Mouse (Mus musculus): ENCODE measurements around the gene Ugt1a9.
"Not testable (repeated sequence)": the region's sequence is repeated elsewhere in the genome, so short reads cannot be mapped to it uniquely, and the experiment has no call there.

The Ugt1a9 gene

DNA sequence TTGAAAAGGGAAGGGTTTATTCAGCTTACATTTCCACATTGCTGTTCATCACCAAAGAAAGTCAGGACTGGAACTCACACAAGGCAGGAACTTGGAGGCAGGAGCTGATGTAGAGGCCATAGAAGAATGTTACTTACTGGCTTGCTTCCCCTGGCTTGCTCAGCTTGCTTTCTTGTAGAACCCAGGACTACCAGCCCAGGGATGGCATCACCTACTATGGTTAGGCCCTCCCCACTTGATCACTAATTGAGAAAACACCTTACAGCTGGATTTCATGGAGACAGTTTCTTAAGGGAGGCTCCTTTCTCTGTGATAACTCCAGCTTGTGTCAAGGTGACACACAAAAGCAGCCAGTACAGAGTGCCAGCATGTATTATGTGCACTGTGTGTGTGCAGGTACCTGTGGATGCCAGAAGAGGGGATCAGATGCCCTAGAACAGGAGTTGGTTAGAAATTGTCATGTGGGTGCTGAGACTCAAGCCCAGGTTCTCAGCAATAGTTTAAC, 152.5 kb downstream of the Ugt1a9 start:
- DNase-seq = not testable (repeated sequence)

DNA sequence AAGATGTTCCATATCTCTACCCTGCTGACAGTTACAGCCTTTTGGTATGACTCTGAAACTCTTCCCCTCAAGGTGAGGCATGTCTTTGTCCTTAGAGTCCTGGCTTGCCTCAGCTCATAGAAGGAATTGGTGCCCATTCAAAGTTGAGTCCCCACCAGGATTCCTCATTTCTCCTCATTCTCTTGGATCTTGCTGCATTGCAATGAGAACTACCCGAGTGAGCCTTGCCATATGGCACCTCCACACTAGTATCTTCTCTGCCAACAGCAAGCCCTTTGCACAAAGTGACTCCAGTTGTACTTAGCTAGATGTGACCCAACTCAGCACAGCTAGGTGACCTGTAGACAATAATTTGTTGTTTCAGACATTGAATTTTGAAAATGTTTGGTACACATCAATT, 153.0 kb downstream of the Ugt1a9 start:
- peak in 1 of 2 experiments; percentile 3 for DNase-seq

DNA sequence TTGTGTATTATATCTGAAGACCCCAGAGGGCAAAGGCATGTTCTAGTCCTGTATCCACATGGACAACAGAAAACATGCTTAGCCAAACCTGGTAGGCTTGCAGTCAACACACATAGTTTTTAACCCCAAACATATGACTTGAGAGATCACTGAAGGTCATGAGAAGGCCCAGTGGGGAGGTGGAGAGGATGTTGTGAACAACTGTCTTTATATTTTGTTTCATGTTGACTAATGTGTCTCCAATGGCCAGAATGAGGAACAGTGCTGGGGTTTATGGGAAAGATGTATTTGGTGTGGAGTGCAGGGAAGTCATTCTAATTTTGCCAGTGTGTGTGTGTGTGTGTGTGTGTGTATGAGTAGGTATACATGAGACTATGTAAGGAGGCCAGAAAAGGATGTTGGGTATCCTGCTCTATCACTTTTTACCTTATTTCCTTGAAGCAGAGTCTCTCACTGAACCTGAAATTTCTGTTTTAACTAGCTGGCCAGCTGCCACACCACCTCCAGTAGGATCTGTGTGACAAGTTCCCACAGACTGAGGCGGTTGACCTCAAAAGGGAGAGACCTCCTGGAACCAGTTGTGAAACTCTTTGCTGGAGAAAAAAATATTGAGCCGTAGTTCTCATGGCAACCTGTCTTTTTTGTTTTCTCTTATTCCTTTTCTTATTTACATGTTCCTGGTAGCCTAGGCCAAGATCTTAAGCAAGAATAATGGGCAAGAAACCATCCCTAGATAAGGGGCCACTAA, 153.6 kb downstream of the Ugt1a9 start:
- DNase-seq = peak in 1 of 2 experiments; percentile 3

DNA sequence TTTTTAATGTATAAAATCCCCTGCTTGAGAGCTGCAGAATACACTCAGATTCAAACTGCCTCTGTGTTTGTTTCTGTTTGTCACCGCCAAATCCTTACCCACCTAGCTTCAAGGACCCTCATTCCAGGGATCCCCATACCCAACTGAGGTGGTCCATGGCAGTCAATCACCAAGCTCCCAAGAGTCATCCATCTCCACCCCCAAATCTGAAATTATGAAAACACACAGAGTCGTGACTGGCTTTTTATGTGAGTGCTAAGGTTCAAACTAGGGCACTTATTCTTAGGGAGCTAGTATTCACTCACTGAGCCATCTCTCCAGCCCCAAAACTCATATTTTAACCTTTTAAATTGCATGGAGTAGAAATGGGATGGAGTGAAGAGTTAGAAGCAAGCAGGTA, 154.7 kb downstream of the Ugt1a9 start:
- DNase-seq = not testable (repeated sequence)

DNA sequence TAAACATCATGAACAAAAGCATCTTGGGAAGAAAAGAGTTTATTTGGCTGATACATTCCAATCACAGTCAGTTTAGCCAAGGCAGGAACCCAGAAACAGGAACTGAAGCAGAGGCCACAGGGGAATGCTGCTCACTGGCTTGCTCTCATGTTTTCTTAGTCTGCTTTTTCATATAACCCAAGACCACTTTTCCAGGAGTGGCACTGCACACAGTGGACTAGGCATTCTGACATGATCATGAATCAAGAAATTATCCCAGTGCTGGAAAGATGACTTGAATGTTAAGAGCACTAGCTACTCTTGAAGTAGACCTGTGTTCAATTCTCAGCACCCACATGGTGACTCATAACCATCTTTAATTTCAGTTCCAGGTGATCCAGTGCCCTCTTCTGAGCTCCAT, 155.1 kb downstream of the Ugt1a9 start:
- no peak for DNase-seq

DNA sequence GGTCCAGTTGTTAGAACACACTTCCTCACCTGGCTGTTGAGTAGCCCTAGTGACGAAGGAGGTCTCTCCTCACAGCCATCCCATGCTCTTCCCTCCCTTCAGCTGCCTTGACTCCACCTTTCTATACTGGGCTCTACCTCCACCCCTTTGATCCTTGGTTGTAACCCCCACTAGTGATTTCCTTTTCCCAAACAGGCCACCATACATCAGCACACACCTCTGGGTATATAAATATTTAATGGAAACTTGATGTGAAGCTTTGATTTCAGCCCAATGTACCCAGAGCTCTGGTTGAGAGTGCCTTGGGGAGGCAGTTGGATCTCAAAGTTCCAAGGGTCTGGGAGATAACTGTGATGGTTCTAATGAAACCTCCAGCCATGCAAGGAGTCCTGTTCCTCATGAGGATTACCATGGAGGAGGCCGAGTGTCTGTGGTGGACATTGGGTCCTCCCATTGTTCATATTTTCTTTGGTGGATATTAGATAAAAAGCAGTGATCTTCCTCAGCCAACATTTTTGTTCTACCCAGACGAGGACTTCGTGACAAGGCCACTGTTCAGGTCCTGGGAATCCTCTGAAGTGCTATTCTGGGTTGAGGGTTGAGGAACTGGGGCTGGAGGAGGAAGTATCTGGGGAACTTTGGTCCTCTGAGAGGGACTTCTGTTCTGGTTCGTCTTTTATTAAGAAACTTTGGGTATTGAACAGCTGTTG, 156.2 kb downstream of the Ugt1a9 start, which contains the start of gene Mroh2a:
TSS of gene Mroh2a (plus strand) at position 317 of the 710 bp plus-strand sequence.
- DNase-seq = no peak

DNA sequence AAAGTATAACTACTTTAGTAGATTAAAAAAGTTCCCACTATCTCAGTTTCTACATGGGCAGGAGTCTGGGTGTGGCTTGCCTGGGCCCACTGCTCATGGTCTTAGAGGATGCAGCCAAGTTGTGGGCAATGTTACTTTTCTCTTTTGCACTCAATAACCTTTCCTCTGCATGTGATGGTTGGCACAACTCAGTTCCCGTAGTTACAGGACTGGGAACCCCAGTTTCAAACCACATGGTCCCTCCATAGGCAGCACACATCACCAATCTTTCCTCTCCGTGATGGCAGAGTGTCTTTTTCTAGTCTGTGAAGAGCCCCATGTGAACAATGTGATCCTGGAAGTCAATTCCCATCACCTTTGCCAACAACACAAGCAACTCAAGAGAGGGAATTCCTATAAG, 156.9 kb downstream of the Ugt1a9 start:
- peak in 1 of 2 experiments; percentile 1 for DNase-seq

DNA sequence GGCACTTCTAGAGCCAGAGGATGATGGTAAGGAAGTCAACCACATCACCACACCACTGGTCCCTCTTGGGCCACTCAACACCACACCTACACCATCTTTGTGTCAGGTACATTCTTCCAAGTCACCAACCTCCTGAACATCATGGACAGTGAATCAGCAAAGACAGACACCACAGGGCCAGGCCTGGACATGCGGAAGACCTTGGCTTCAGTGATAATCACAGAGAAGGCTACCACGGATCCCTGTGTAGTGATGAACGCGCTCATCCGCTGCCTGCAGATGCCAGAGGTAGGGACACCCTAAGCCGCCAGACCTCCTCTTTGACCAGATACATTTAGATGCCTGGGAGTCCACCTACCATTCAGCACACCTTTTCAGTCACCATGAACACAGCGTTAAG, 157.5 kb downstream of the Ugt1a9 start:
- no peak for DNase-seq

DNA sequence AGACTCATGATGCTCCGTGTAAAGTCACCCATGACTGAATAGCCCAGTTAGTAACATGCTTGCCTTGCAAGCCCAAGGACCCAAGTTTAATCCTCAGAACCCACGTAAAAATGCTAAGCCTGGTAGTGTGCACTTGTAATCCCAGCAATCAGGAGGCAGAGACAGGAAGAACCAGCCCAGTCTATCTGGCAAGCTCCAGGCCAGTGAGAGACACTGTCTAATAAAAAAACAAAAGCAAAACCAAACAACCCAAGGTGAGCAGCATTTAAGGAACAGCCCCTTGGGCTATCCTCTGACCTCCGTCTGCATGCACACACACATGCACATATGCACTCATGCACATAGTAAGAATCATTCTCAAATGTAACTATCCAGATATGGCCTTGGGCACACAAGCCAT, 159.0 kb downstream of the Ugt1a9 start:
- DNase-seq = no peak

DNA sequence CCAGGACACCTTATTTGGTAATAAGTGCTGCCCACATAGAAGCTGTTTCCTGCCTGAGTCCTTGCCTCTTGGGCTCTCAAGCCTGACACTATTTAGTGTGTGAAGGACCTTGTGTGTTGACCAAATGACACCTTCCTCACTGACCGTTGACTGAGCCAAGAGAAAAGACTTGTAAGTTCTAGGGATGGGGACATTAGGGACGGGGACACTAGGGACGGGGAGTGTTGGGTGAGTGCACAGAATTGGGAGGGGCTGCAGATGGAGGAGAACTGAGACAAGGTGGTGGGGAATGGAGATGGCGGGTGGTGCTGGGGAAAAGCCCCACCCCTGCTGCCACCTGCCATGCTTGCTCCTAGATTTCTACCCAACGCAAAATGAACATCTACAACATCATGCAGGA, 159.4 kb downstream of the Ugt1a9 start:
- peak in 1 of 2 experiments; percentile 10 for DNase-seq

DNA sequence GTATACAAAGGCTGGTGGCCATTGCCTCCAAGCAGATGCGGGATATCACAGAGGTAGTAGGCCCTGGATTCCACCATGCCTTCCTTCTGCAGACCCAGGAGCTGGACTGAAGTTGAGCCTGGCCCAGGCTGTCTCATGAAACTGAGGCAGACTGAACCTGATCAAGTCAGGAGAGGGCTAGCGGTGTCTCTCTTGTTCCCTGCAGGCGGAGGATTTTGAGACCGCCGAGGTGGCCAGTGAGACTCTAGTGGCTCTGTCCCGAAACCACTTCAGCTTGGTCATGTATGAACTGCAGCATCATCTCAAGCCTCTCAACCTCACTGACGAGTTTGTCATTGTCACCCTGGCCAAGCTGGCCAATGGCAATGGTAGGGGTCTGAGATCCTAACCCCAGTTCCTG, 159.8 kb downstream of the Ugt1a9 start:
- no peak for DNase-seq

DNA sequence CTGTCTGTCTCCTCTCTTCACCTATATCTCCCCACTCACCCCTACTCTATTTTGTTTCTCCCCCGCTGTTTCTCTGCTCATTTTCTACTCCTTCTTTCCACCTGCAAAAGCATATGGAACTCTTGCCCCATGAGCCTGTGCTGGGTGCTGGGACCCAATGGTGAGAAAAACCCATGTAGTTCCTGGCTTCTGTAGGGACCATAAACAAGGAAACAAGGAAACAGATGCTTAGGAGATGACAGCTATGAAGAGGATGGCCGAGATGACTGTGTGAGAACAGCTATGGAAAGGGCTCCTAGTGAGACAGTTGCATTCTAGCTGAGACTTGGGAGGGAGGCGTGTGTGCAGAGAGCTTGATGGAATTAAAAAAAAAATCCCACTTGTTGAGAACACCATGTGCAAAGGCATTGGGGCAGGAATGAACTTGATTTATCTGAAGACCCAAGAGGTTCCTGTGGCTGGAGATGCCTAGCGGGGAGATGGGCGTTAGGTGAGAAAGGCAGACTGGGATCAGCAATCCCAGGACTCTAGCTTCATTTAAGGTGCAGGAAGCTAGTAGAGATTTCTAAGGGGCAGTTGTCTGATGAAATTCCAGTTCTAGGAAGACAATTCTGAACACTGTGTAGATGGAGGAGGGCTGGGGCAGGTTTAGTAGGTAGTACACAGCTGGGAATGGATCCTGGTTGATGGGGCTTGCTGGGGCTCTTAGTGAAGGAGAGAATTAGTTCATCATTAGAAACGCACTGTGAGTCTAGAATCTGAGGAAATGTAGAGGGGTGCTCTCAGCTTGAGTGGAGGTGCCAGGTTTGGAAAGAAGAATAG, 160.6 kb downstream of the Ugt1a9 start:
- no peak for DNase-seq

DNA sequence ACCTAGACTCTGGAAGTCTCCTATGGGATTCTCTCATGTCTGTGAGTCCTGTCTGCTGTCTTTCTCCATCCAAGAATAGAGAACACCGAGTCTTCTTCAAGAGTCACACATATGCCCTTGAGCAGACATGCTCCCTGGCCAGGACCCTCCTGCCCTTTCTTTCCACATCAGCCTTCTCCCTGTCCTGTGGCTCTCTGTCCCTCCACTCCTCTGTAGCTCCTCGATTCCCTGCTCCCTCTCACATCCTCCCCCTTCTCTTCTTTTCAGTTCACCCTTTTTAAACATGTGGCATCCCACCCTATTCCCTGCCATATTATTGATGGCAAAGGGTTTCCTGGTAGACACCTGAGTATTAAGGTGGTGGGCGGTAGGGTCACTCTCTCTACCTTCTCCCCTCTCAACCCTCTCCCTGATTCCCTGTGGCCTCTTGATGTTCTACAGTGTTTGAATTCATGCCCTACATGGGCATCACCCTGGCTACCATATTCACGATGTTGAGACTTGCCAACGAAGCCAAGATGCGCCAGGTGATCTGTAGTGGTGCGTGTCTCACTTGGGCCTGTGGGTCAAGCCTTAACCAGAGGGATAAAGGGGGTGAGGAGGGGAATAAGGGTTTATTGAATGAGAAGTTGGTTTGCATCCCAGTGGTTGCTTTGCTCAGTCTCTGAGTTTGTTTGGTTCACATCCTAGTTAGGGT, 161.4 kb downstream of the Ugt1a9 start:
- peak in 1 of 2 experiments; percentile 3 for DNase-seq

DNA sequence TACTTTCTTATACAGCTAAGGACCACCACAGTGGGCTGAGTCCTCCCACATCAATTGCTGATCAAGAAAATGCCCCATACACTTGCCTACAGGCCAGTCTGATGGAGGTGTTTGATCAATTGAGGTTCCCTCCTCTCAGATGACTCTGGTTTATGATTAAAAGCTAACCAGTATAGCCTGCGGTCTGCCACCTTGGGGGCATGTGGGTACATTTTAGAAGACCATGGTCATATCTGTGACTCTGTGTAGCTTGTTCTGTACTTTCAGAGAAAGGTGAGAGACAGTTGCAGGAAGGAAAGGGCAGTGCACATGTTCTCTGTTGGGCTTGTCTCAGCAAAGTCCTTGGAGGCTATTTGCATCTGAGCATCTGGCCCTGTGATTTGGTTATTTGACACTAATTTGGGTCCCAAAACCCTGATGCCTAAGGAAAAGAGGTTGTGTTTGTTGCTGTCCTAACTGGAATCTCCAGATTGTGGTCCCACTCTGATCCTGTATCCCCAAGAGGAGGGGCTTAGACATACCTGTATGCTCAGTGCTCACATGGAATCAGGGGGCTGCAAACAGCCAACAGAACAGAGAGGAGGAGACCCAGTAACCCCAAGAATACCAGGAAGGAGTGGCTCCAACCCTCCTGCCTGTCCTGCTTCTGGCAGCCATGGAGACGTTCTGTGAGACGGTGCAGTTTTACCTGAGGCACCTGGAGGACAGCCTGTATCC, 162.2 kb downstream of the Ugt1a9 start:
- DNase-seq = peak in 1 of 2 experiments; percentile 3

DNA sequence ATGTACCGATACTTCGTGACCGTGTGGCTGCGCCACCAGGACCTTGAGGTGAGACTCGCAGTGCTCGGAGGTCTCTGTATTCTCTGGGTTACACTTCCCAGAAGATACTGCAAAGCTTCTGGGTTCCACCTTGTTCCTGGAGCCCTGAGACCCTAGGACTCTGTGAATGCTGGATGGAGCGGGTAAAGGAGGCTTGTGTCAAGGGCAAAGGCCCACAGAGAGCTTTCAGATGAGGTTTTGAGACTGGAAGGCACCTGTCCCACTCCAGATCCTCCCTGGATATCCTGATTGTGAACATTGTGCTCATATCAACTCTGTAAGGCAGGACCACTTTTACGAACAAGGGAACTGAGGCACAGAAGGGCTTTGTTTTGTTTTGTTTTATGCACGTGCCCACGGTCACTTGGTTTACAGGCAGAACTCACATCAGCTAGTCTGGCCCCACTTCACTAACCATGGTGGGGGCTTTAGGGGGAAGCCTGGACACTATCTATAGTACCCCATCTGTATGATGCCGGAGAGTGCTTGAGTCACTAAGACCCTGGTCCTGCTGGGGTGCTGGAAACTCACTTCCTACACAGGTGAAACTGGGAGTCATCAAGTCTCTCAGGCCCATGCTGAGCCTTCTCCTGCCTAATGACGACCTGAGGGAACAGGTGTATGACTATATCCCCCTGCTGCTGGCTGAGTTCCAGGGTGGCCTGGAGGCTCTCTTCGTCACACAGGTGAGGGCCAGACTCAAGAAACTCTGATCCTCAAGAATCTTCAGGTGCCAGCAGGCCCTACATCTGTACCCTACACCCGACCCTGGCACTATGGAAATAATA, 163.0 kb downstream of the Ugt1a9 start:
- DNase-seq = peak in 1 of 2 experiments; percentile 15

DNA sequence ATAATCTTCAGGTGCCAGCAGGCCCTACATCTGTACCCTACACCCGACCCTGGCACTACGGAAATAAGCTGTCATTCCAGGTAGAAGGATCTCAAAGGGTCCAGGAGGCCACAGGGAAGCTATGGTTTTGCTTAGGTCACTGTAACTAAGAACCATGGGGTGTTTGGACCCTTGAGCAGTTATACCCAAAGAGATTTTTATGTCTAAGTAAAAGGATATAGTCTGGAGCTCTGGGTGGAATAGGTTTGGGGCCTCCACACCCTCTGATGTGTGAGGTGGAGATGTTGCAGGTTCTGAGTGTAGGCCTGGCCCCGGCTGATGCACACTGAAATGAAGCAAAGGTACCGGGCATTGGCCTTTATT, 163.6 kb downstream of the Ugt1a9 start:
- DNase-seq = no peak

DNA sequence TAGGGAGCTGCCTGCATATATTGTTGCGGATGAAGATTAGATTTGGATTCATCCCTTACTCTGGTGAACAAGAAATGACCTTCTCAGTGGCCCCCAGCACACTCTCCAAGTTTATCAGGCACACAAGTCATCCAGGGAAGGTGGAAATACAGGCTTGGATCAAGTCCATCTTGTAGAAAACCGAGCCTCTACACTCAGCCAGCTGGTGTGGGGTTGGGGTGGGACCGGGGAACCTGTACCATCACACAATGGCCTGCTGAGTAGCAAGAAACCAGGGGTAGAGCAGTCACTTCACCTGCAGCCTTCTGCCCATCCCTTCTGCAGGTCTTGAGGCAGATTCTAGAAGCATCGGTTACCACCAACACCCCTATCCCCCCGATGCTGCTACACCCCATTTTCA, 164.0 kb downstream of the Ugt1a9 start:
- DNase-seq = peak in 1 of 2 experiments; percentile 6

DNA sequence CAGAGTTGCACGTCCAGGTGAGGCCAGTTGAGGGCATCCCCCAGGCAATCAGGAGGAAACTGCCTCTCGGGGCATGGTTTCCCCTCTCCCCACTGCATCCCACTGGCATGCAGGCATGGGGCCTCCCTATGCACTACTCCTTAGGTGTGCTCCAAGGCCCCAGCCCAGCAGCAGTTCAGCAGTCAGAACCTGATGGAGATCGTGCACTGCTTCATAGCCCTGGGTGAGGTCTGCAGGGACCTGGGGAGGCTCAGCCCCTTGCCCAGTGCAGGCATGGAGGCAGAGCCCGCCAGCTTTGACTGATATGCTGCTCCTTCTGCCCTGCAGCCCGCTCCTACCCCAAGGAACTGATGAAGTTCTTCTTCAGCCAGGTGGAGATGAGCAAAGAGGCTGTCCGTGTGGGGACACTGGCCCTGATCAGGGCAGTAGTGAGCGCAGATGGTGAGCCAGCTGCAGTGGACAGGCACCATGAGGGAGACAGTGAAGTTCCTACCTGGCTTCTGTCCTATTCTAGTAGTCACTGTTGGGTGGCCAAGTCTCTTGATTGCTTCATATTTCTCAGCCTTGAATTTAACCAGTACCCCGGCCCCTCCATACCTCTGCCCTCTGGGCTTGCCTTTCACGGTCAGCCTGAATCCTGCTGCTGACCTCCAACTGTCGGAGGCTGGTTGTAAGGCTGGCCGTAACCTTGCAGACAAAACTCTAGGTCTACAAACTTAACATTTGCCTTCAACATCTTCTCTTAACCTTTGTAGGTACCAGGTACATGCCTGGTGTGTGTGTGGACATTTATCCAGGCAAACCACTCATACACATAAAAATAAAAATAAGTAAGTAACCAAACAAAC, 164.7 kb downstream of the Ugt1a9 start:
- DNase-seq = peak in 1 of 2 experiments; percentile 4

DNA sequence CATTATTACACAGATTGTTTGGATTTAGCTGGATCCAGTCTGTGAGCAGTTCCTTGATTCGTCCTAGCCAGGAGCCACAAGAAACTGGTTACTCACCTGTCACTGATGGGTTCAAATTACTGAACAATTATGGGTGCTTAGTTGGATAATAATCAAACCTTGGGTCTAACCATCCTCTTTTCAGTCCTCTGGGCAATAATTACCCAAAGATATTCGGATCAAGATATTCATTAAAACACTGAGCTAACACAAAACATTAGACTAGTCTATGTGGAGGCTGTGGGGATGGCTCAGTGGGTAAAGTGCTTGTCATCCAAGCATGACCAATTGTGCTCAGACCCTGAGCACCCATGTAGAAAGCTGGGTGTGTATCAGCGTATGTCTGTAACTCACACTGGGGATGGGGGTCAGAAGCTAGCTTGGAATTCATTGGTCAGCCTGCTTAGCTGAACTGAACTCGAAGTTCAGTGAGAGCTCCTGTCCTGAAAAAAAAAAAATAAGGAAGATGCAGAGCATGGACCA, 165.4 kb downstream of the Ugt1a9 start:
- no peak for DNase-seq

DNA sequence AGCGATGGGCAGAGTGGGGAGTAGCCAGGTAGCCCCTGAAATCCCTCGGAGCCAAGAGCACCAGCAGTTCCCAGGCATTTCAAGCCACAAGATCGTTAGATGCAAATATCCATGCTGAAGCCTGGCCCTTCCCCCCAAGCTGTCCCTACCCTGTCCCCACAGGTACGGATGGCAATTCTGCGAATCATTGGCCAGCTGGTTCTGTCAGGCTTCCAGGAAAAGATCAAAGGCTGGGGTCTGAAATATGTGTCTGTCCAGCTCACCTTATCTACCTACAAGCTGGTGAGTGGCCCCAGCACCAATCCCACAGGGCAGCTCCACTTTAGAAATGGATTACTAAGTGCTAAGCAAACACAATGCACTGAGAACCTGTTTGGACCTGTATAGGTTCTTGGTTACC, 166.7 kb downstream of the Ugt1a9 start:
- DNase-seq = no peak
